Mouse (Mus musculus): ENCODE data around the gene Grm4.

DNA sequence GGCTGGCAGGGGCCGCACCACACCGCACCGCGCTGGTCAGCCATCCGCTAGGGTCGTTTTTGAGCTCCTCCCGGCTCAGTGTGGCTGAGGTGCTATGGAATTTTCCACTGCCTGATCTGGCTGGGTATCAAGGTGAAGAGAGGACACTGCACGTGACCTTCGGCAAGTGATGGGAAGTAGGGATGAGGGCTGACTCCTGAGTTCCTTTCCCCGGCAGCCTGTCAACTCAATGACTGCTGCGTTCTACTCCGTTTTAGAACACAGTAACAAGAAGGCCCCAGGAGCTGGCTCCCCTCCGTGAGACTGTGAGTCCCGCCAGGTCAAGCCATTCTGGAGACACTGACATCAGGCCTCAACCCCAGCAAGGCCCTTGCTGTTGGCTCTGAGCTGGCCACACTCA is 70.0 kb downstream of the Grm4 start:
- no peak for TF ChIP-seq CTCF (IDR thresholded peaks at IDR 0.05; ENCODE audit: low read depth)
- no peak for TF ChIP-seq EP300 (optimal IDR thresholded peaks at IDR 0.05)

Measured in stomach, postnatal 0 days (tissue).